Mouse (Mus musculus) ovary, postnatal 10 days (tissue): ENCODE data around the gene Slc32a1.

ENCODE experiments used
- DNase-seq: peaks from one replicate; pipeline ENCODE4 v3.0.0; 2022; ENCODE audit warnings: low spot score

Gene Slc32a1

DNA sequence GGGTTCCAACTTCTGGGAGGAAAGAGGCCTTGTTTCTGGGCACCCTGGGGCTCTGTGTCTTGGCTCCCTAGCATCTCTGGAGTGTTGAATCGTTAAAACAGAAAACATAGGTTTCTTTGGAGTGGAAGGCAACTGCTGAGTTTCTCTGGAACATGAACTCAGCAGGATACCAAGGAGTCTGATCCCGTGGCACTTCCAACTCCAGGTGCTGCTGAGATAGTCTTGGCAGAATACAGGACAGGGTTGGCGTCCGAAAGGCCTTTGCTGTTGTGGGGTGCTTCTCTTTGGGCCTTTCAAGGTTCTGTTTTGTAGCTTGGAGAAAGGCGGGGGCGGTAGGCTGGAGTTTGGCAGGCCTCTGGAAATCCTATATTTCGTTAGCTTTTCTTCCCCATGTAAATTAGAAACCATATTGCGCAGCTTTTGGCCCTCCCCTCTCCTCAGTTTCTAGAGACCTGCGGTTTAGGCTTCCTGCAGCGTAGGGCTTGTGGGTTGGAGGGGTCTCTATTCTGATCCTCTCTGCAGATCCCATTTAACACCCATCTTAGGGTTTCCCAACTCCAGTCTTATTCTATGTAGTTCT lies 2.2 kb downstream of the Slc32a1 start:
- no peak for DNase-seq

DNA sequence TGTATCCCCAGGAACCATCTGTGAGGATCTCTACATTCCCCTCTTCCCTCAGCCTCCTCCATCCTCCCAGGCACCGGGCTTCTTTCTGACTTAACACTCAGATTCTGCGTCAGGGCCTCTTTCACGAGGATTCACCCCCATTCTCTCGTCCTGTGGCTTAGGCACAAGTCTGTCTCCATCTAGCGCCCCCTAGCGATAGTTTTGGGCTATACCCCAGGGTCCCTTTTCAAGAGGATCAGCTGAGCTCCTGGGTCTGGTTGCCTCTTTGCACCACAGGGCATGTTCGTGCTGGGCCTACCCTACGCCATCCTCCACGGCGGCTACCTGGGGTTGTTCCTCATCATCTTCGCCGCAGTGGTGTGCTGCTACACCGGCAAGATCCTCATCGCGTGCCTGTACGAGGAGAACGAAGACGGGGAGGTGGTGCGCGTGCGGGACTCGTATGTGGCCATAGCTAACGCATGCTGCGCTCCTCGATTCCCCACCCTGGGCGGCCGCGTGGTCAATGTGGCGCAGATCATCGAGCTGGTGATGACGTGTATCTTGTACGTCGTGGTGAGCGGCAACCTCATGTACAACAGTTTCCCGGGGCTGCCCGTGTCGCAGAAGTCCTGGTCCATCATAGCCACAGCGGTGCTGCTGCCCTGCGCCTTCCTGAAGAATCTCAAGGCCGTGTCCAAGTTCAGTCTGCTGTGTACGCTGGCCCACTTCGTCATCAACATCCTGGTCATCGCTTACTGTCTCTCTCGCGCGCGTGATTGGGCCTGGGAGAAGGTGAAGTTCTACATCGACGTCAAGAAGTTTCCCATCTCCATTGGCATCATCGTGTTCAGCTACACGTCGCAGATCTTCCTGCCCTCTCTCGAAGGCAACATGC lies 3.2 kb downstream of the Slc32a1 start:
- no peak for DNase-seq

DNA sequence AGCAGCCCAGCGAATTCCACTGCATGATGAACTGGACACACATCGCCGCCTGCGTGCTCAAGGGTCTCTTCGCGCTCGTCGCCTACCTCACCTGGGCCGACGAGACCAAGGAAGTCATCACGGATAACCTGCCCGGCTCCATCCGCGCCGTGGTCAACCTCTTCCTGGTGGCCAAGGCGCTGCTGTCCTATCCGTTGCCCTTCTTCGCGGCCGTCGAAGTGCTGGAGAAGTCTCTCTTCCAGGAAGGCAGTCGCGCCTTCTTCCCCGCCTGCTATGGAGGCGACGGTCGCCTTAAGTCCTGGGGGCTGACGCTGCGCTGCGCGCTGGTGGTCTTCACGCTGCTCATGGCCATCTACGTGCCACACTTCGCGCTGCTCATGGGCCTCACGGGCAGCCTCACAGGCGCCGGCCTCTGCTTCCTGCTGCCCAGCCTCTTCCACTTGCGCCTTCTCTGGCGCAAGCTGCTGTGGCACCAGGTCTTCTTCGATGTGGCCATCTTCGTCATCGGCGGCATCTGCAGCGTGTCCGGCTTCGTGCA lies 3.9 kb downstream of the Slc32a1 start:
- DNase-seq, result no peak

DNA sequence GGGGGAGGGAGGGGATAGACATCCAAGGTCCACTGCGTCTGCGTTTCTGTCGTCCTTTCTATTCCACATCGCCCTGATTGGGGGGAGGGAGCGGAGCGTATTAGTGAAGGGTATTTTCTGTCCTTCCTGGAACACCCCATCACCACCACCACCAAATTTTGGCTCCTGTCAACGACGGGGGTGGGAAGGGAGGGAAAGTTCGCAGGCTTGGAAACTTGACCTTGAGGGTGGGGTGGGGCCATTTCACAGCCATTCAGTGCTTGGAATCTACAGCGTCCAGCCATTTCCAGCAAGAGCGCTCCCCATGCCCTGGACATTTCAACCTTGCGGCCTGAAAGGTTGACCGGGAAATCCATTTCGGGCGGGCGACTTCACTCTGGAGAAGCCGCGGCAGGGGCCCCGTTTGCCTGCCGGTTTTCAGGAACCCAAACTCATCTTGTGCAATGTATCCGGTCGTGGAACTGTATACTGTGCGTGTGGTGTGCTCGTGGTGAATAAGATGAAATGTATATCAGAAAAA lies 4.7 kb downstream of the Slc32a1 start:
- DNase-seq, result no peak

DNA sequence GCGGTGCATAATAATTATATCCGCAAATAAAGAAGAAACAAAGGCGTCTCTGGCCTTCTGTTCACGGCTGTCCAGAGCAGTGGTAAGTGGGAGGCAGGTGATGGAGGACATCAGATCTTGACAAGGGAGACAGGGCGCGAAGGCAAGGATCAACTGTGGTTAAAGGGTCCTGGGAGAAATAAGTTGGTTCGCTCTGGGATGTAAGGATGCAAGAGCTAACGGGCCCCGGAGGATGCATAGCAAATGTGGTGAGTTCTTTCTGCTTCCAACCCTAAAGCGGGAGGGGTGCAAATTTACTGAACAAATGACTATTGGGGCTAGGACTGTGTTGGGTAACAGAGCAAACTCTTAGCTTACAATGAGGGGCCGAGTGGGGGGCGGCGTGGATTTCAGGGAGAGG lies 5.1 kb downstream of the Slc32a1 start:
- no peak for DNase-seq

DNA sequence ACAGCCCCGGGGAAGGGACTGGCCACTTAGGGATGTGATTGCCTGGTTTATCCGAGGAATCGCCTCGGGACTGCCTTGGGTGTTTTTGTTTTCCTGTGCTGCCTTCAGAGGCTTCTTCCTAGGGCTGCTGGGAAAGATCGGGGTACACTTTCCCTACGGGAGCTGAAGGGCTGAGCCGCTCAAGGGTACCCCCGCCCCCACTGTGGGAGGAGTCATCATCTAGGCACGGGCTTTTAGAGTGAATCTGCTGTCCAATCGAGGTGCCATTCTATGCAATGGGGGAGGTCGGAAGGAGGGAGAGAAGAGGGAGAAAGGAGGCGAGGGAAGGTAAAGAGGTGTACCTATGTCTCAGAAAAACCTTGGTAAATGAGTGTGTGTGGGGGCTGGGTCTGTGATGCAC lies 5.7 kb downstream of the Slc32a1 start:
- no peak for DNase-seq

DNA sequence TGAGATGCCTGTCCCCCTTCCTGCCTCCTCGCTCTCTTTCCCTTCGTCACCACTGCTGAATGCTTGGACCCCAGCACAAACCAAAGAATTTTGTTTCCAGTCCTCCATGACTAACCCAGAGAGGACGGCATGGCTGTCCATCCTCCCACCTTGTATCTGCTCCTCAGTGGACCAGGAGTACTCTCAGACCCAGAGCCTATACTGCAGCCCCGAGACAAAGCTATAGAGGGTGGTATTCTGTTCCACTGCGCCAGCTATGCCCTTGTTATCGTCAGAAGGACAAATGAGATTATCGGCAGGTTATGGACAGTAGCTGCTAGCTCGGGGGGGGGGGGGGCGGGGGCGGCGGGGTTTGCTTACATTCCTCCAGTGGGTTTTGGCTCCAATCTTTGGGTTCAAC lies 6.2 kb downstream of the Slc32a1 start:
- DNase-seq, result no peak

DNA sequence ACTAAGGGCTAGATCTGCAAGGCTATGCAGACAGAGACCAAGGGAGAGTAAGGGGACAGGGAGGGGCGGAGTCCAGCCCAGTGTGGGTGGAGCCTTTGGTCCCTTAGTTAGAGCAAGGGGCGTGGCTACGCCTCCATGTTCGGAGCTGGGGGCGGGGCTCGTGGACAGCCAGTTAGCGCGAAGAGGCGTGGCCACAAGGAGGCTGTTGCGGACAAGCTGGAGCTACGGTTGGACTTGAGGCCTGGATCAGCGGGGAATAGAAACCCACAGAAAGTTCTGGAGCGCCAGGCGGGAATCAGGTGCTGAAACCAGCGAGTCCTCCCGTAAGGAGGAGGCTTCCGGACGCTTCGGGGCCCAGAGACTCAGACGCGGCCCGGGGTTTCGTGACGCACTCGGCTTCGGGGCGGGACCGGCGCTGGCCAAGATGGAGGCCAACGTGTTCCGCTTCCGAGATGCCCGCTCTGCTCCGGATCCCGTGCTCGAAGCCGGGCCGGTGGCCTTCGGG lies 14.2 kb downstream of the Slc32a1 start, which contains the start of gene Actr5:
TSS of gene Actr5 (plus strand) at position 171 of the 505 bp plus-strand sequence.
- DNase-seq, result peak; percentile 72

DNA sequence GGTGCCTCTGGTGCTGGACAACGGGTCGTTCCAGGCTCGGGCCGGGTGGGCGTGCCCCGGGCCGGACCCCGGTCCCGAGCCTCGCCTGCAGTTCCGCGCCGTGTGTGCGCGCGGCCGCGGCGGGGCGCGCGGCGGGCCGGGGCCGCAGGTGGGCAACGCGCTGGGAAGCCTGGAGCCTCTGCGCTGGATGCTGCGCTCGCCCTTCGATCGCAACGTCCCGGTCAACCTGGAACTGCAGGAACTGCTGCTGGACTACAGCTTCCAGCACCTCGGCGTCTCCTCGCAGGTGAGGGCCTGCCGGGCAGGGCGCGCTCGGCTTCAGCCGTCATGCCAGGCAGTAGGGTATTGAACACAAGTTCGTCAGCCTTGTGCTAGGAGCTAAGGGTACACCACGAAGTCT lies 14.7 kb downstream of the Slc32a1 start:
- DNase-seq, result no peak

DNA sequence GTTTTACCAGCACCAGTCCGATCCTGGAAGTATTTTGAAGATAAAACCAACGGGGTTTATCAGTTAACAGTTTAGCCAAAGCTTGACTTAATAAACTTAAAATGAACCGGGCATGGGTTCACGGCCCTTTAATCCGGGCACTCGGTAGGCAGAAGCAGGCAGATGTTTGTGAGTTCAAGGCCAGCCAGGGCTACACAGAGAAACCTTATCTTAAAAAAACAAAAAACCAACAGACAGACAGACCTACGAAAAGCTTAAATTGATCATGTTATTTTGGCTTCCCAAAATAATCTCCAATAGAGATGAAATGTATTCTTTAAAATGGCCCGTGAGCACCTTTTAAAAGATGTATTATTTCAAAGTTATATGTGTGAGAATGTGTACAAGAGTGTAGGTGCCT lies 15.1 kb downstream of the Slc32a1 start:
- DNase-seq, result no peak

DNA sequence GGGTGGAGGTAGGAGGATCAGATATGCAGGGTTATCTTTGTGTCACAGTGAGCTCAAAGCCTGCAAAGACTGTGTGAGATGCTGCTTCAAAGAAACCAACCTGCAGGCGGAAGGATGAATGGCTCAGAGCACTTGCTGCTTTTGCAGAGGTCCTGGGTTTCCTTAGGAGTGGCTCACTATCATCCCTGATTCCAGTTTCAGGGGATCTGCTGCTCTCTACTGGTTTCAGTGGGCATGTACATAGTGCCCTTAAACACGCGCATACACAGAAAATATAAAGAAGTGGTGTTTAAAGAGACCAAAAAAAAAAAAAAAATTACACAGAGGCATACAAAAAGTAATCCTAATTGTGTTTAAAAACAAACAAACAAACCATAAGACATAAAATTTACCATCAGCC lies 18.3 kb downstream of the Slc32a1 start:
- DNase-seq, result no peak

DNA sequence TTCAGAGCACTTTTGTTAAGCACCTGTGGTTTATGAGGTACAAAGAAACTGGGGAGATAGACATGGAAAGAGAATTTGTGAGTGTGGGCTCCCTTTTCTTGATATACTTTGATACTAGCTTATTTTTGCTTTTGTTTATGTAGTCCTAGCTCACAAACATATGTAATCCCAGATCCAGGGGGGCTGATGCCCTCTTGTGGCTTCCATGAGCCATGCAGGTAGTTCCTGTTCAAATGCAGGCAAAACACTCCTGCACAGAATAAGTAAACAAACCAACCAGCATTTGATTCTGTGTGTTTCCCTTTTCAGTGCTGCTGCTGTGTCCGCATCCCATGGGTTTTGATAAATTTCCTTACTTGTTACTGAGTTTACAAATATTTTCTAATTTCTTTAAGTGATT lies 18.8 kb downstream of the Slc32a1 start:
- DNase-seq, result no peak

DNA sequence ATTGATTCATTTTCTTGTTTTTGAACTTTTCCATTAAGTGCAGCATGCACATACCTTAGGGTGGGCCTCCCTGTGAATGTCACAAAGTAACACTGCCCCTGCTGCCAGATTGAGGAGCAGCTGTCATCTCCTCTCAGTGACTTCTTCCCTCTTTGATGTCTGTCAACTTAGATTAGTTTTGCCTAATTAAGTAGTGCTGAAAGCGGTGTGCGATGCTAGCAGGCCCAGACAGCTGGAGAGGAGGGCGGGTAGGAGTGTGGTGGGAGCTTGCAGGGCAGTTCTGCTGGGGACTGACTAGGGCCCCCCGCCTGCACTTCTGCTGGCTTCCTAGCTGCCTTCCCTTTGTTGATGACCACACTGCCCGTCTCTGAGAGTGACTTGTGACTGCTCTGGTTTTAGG lies 21.3 kb downstream of the Slc32a1 start:
- no peak for DNase-seq

DNA sequence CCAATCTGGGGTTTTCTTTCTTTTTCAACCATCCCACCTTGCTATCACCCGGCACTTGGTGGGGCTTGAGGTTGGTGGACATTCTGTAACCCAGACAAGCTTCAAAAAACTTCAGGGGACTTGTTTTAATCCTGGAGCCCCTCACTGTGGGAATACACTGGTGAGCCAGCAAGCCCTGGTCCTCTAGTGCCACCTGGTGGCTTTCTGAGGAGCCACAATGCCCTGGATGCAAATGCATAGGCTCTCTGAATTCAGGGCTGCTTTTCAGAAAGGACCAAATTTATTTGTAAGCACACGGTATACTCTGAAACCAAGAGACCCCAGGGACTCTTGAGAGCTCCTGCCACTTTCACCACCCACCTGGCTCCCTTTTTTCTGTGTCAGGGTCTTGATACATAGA lies 31.3 kb downstream of the Slc32a1 start:
- DNase-seq, result peak; percentile 43

DNA sequence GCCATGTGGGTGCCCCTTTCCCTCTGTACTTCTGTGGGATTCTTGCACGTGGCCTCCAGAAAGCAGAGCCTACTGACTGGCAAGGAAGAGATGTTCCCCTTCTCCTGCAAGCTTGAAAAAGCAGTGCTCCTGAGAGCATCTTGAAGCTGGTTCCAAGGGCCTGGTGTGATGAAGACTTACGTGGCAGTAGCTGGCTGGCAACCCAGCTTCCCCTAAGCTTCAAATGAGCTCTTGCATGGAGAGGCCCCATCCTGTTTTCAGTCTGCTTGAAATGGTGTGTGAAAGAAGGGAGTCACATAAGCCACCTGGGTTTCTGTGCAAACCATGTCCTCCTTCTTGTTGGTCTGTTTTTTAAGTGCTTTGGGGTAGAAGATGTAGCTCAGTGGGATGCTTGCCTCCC lies 32.0 kb downstream of the Slc32a1 start:
- no peak for DNase-seq

DNA sequence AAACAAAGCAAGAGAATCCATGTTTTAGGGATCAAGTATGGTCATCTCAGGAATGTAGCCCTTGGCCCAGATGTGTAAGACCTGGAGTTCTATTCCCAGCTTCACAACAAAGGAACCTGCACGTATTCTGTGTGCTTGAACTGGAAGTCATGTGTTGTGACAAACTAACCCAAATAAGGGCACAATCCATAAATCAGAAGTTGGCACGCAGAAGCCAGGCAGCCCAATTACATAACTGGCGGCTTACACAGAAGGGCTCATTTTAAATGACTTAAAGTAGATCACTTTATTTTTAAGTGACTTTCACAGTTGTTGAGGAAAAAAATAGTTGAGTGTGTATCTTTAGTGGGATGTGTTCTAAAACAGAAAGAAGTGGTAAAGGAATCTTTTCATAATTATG lies 33.2 kb downstream of the Slc32a1 start:
- DNase-seq, result no peak

DNA sequence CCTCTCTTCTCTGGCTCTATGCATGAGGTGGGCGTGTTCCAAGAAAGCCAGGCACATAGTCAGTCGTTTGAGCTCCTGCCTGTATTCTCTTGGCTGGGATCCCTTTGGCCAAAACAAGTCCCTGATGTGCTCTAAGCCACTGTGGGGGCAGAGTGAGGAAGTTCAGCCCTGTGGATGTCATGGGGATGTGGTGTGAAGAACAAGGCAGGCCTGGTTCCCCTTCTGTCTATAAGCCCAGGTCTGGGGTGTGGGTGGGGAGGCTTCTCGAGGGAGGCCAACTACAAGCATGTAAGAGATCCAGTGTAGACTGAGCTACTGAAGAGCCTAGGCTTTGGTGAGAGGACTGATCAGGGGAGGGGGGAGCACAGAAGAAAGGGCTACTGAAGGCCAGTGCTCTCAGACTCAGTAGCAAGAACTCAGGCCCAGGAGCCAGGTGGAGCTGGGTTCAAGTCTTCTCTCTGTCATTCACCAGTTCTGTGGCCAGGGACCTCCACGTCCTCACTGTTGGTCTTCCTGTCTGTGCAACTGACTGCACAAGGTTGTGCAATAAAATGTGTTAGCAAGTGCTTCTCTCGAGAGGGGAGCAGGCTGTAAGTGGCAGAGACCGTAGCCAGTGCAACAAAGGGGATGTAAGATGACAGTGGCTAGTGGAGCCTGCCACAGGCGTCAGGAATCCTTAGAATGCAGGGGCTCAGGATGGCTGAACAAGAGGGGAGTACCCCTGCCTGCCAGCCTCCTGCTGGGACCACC lies 40.8 kb downstream of the Slc32a1 start:
- DNase-seq, result no peak

DNA sequence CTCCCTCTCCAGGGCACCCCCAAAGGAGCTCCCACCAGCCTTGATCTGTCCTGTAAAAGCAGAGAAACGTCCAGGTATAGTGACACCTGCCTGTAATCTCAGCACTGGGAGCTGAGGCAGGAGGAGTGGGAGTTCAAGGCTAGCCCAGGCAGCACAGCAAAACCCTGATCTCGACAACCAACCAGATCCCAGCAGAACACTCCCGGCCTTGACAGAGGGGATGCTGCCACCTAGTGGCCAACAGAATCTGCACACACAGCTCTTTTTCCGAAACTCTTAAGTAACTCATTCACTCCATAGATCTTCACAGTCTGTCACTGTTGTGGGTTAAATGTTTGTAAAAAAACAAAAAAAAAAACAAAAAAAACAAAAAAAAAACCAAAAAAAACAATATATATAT lies 42.4 kb downstream of the Slc32a1 start:
- DNase-seq, result peak; percentile 16

DNA sequence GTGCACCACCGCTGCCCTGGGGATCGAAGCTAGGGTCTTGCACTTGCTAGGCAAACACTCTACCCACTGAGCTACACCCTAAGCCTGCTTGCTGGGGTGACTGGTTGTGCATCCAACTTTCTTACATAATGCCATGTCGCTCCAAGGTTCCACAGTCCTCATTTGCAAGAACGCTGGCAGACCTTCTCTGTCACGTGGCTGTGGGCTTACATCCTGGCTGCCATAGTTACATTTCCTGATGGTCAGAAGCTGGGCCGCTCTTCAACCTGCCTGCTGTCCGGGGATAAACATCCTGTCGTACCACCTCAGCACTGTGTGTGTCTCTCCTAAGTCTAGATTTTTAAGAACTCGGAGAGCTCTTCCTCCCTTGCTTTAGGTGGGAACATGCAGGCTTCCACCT lies 44.1 kb downstream of the Slc32a1 start:
- no peak for DNase-seq

DNA sequence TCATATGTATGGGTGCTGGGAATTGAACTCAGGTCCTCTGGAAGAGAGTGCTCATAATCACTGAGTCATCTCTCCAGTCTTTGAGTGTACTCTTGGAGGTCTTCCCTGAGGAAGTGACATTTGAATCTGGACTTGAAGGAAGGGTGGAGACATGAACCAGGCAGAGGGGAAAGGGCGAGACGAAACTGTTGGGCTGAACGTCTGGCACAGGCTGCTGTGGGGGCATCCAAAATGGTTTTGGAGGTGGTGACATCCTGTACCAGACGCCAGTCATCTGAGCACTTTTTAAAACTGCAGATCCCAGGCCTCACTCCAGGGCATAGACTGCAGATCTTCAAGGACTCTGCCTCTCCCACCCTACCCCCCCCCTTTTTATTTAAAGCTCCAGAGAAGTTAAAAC lies 45.2 kb downstream of the Slc32a1 start:
- no peak for DNase-seq

DNA sequence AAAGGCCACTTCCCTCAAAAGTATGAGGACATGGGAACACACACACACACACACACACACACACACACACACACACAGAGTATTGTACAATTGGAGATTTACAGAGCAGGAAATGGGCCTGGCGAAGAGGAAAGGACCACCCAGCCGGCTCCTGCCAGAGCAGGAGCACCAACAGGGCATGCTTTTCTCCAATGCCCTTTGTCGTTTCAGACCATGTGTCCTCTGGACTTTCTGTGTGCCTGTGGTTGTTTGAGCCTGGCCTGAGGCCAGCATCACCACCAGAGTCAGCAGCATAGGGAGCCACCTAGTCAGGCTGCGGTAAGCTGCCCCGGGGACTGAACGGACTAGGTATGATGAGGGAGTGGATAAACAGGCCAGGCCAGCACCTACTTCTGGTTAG lies 48.3 kb downstream of the Slc32a1 start:
- DNase-seq, result no peak

DNA sequence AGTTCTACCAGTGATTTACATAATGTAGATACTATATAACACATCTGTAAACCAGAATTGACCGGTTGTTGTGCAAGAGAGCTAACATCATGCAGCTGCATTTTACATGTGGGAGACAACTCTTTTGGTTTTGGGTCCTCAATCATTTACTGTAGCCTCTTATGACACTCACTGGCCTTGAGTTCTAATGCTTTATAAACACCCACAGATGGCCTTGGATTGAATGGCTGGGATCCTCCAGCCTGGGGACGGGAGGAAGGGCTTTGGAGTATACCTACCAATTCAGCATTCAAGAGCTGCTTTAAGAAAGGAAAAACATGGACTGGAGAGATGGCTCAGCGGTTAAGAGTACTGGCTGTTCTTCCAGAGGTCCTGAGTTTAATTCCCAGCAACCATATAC lies 48.8 kb downstream of the Slc32a1 start:
- DNase-seq, result no peak
